Mouse (Mus musculus) lung, postnatal 0 days (tissue): ENCODE results near the gene Gfod1.

Experiments used
- CTCF ChIP-seq: IDR thresholded peaks from 2 replicates; pipeline ENCODE4 v1.5.1; 2016; ENCODE audit warnings: antibody characterized with exemption, mild to moderate bottlenecking
- EP300 ChIP-seq: IDR thresholded peaks from 2 replicates; pipeline ENCODE4 v1.6.1; 2016; ENCODE audit warnings: antibody characterized with exemption, mild to moderate bottlenecking, control low read depth

DNA sequence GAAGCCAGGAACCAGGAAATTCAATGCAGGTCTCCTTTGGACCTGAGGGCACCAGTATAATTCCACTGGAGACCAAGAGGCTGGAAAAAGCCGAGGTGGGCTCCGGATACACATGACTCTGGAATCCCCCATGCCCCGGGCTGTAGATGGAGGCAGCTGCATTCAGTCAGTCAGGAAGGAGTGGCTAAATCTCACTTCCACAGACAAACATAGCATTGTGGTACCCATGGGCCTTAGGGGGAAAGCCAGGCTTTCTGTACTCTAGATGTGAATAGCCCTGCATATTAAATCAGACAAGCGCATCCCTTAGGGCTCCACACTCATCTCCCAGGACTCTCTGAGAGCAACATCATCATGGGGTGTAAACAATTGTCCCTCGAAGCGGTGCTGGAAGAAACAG, 14.9 kb downstream of the Gfod1 start:
- no peak for TF ChIP-seq CTCF
- TF ChIP-seq EP300, result no peak
